Mouse (Mus musculus): ENCODE results near the gene Spag7.

Gene Spag7

GRCm38 (mm10) chr11:70679894-70680293 is 10.7 kb upstream of the Spag7 start:
- DNase-seq: no peak

- no peak for DNase-seq
These were observed 10.1 kb upstream of the Spag7 start for GRCm38 (mm10) chr11:70679361-70679760.

- DNase-seq: no peak
These were observed 9.4 kb upstream of the Spag7 start for GRCm38 (mm10) chr11:70678576-70678975.

- DNase-seq: no peak
These were observed 8.9 kb upstream of the Spag7 start for GRCm38 (mm10) chr11:70678092-70678491.

- no peak for DNase-seq
These were observed 5.3 kb upstream of the Spag7 start for GRCm38 (mm10) chr11:70674501-70674900.

GRCm38 (mm10) chr11:70674014-70674413 is 4.8 kb upstream of the Spag7 start:
- no peak for DNase-seq

GRCm38 (mm10) chr11:70671333-70672047 is 2.3 kb upstream of the Spag7 start:
- DNase-seq: peak; percentile 13

GRCm38 (mm10) chr11:70670483-70670882 is 1.3 kb upstream of the Spag7 start:
- no peak for DNase-seq

- DNase-seq: peak; percentile 83
These were observed 548 bp upstream of the Spag7 start for GRCm38 (mm10) chr11:70669582-70670345.

- no peak for DNase-seq
These were observed 863 bp downstream of the Spag7 start for GRCm38 (mm10) chr11:70668335-70668770.

- DNase-seq: no peak
These were observed 1.7 kb downstream of the Spag7 start for GRCm38 (mm10) chr11:70667271-70668150.

GRCm38 (mm10) chr11:70666687-70667086 is 2.5 kb downstream of the Spag7 start:
- no peak for DNase-seq

GRCm38 (mm10) chr11:70664741-70665140 is 4.5 kb downstream of the Spag7 start:
- no peak for DNase-seq

GRCm38 (mm10) chr11:70663957-70664356 is 5.3 kb downstream of the Spag7 start:
- DNase-seq: no peak

- DNase-seq: no peak
These were observed 6.1 kb downstream of the Spag7 start for GRCm38 (mm10) chr11:70663101-70663500.

GRCm38 (mm10) chr11:70660571-70660970 is 8.6 kb downstream of the Spag7 start:
- no peak for DNase-seq

GRCm38 (mm10) chr11:70658942-70659341 is 10.3 kb downstream of the Spag7 start:
- DNase-seq: no peak

- DNase-seq: no peak
These were observed 10.7 kb downstream of the Spag7 start for GRCm38 (mm10) chr11:70658521-70658920.

GRCm38 (mm10) chr11:70657991-70658390 is 11.2 kb downstream of the Spag7 start:
- DNase-seq: no peak

GRCm38 (mm10) chr11:70657573-70657972 is 11.6 kb downstream of the Spag7 start:
- no peak for DNase-seq

- DNase-seq: peak; percentile 20
These were observed 12.3 kb downstream of the Spag7 start, which contains the start of gene Eno3 for GRCm38 (mm10) chr11:70656964-70657363. Eno3 (plus strand) TSS chr11:70657202.

- peak; percentile 8 for DNase-seq
These were observed 12.7 kb downstream of the Spag7 start for GRCm38 (mm10) chr11:70656456-70656927.

Data from retina, postnatal 1 day (tissue).